Mouse (Mus musculus): ENCODE results near the gene Pde8a. TPM values are rescaled to one million over a fixed set of nuclear protein-coding genes. Genes with fewer than 3 reads are reported as not detected.
A peak's percentile ranks its signal among the peaks of the same experiment; 100 is the strongest.

Gene Pde8a
- total RNA-seq, 2 experiments from 2014 or later: 7.2 to 16.5 TPM

DNA sequence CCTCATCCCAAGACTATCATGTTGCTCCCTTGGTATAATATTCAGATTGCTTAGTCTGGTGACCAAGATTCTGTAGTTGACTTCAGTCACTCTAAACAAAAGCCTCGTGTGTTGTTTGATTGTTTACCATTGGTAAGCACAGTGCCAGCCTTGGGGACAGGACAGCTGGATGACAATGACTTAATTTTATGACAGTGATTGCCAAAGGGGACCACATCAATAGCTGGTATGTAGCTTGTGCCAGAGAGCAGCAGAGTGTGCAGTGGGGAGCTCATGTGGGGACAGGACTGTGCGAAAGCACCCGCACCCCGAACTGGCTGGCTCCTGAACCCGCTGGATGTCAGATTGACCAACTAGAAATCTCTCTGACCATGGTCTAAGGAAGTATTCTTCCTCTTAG is 91.3 kb downstream of the Pde8a start:
- intact Hi-C loops (cut with DNase I): no loop called here
- no peak for TF ChIP-seq CTCF (IDR thresholded peaks at IDR 0.05)
- H3K4me3 ChIP-seq: no peak overlapping the region
- no peak for DNase-seq
- no peak overlapping the region for H3K27ac ChIP-seq

DNA sequence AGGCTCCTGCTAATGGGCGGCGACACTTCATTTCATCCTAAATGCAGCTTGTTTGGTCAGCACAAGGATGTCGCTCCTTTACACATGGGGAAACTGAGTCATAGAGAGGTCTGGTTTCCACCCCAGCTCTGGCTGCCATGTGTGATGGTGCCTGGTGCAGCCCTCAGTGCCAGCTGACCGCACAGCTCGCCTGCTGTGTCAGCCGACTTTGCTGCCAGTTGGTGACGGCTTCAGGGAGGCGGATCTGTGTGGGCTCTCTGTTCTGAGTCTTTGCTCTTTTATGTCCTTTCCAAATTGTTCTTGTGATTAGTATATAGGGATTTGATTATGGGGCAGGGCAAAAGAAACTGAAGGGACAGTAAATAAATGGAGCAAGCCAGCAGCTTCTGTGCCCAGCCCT is 94.3 kb downstream of the Pde8a start:
- DNase-seq: no peak
- intact Hi-C loops (cut with DNase I): no loop called here

GRCm38 (mm10) chr7:81309247-81309646 is 95.9 kb downstream of the Pde8a start:
- intact Hi-C loops (cut with DNase I): no loop called here
- no peak overlapping the region for H3K27ac ChIP-seq
- H3K4me3 ChIP-seq: no peak overlapping the region
- TF ChIP-seq CTCF (IDR thresholded peaks at IDR 0.05): no peak
- DNase-seq: no peak

More for the DNA sequence above, 94.3 kb downstream of the Pde8a start:
- no peak overlapping the region for H3K4me3 ChIP-seq
- no peak overlapping the region for H3K27ac ChIP-seq
- no peak for TF ChIP-seq CTCF (IDR thresholded peaks at IDR 0.05)

GRCm38 (mm10) chr7:81311130-81311529 is 97.7 kb downstream of the Pde8a start:
- Histone ChIP-seq H3K4me3 (no peak overlapping the region), H3K27ac (no peak overlapping the region)
- no peak for TF ChIP-seq CTCF (IDR thresholded peaks at IDR 0.05)
- no peak for DNase-seq
- intact Hi-C loops (cut with DNase I): no loop called here

DNA sequence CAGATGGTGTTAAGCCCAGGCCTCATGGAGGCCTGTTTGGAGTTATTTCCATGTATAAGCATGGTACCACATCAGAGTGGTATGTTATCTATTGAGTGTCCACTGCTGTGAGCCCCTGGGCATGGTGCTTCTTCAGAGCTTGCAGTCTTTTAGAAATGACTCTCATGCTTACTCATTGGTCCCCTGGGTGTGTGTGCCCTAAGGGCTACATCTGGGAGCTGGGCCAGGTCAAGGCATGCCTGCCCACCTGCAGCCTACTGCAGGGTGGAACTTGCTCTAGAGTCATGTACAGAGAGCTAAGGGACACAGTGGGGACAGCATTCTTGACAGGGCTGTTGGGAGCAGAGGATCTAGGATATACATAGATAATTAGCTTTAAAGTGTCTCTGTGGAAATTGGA is 98.2 kb downstream of the Pde8a start:
- intact Hi-C loops (cut with DNase I): no loop called here
- H3K27ac ChIP-seq: no peak overlapping the region
- H3K4me3 ChIP-seq: no peak overlapping the region
- DNase-seq: no peak
- TF ChIP-seq CTCF (IDR thresholded peaks at IDR 0.05): no peak

DNA sequence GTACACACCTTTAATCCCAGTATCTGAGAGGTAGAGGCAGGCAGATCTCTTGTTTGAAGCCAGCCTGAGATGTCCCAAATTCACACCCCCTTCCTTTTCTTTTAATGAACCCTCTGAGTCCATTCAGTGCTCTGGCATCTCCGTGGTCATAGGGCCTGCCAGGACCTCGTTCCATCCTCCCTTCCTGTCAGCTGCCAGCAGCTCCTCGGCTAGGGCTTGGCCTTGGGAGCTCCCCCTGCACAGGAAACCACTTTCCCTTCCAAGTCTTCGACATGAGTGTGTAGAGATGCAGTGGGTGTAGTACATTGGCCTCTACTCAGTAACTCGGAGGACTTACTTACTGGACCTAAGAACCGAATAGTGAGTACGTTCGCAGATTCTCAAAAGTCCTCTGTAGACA is 102.2 kb downstream of the Pde8a start:
- H3K4me3 ChIP-seq: no peak overlapping the region
- TF ChIP-seq CTCF (IDR thresholded peaks at IDR 0.05): no peak
- intact Hi-C loops (cut with DNase I): no loop called here
- no peak for DNase-seq
- no peak overlapping the region for H3K27ac ChIP-seq

DNA sequence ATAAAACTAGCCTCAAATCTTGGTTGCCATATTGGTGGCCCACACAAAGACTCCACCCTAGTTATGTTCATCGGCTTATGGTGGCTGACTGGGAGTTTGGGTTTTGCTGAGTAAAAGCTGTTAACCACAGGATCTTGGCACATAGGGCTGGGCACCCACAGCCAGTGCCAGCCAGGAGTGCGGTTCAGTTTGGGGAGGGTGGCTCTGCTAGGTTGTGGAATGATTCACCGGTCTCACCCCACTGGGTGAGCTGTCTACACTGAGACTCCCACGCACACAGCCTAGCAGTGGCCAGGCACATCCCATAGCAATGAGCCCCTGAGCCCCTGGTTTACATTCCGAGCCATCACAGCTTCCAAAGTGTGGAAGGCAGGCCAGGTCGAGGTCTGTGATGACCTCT is 106.4 kb downstream of the Pde8a start:
- no peak for TF ChIP-seq CTCF (IDR thresholded peaks at IDR 0.05)
- intact Hi-C loops (cut with DNase I): no loop called here
- no peak overlapping the region for H3K4me3 ChIP-seq
- H3K27ac ChIP-seq: no peak overlapping the region
- DNase-seq: no peak

- no peak overlapping the region for H3K4me3 ChIP-seq
- H3K27ac ChIP-seq: no peak overlapping the region
- no peak for TF ChIP-seq CTCF (IDR thresholded peaks at IDR 0.05)
- no peak for DNase-seq
- intact Hi-C loops (cut with DNase I): no loop called here
Measured at GRCm38 (mm10) chr7:81321776-81322175, 108.4 kb downstream of the Pde8a start.

DNA sequence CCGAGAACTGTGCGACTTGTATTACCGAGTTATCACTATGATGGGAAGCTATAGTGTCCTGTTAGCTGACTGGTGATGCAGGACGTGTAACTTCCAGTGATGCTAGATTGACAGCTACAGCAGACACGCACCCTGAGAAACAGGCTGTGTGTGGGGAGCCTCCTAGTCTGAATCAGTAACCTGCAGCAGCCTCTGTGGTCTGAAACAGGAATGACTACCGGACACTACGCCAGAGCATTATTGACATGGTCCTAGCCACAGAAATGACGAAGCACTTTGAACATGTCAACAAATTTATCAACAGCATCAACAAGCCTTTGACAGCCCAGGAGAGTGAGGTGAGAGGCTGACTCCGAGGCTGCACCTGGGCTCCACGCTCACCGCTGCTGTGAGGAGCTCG is 112.6 kb downstream of the Pde8a start:
- Histone ChIP-seq H3K4me3 (no peak overlapping the region), H3K27ac (no peak overlapping the region)
- intact Hi-C loops (cut with DNase I): no loop called here
- TF ChIP-seq CTCF (IDR thresholded peaks at IDR 0.05): no peak
- DNase-seq: no peak

GRCm38 (mm10) chr7:81326859-81327258 is 113.5 kb downstream of the Pde8a start:
- no peak overlapping the region for H3K4me3 ChIP-seq
- no peak for TF ChIP-seq CTCF (IDR thresholded peaks at IDR 0.05)
- intact Hi-C loops (cut with DNase I): no loop called here
- DNase-seq: no peak
- H3K27ac ChIP-seq: no peak overlapping the region

- no peak for DNase-seq
- no peak for TF ChIP-seq CTCF (IDR thresholded peaks at IDR 0.05)
- intact Hi-C loops (cut with DNase I): no loop called here
- Histone ChIP-seq H3K27ac (no peak overlapping the region), H3K4me3 (no peak overlapping the region)
Measured at GRCm38 (mm10) chr7:81327661-81328060, 114.3 kb downstream of the Pde8a start.

GRCm38 (mm10) chr7:81330767-81331166 is 117.4 kb downstream of the Pde8a start:
- no peak for TF ChIP-seq CTCF (IDR thresholded peaks at IDR 0.05)
- Histone ChIP-seq H3K27ac (no peak overlapping the region), H3K4me3 (no peak overlapping the region)
- DNase-seq: no peak
- intact Hi-C loops (cut with DNase I): loop anchor here (10.0 kb wide), 1 partner anchor 446 kb away; no protein-coding TSS in a partner anchor

GRCm38 (mm10) chr7:81331851-81332250 is 118.5 kb downstream of the Pde8a start:
- TF ChIP-seq CTCF (IDR thresholded peaks at IDR 0.05): no peak
- DNase-seq: no peak
- intact Hi-C loops (cut with DNase I): loop anchor here (10.0 kb wide), 1 partner anchor 447 kb away; no protein-coding TSS in a partner anchor
- Histone ChIP-seq H3K4me3 (no peak overlapping the region), H3K27ac (no peak overlapping the region)

- H3K27ac ChIP-seq: peak overlapping the region; percentile 75
- H3K4me3 ChIP-seq: peak overlapping the region; percentile 50
- DNase-seq: no peak
- no peak for TF ChIP-seq CTCF (IDR thresholded peaks at IDR 0.05)
- intact Hi-C loops (cut with DNase I): loop anchor here (1.0 to 10.0 kb wide), 3 partner anchors 126 to 451 kb away; no protein-coding TSS in a partner anchor
Measured at GRCm38 (mm10) chr7:81335705-81336431, 122.5 kb downstream of the Pde8a start.
